Mouse (Mus musculus) duodenum, adult 2 months (tissue): ENCODE results near the gene Ctsr. TPM values are rescaled to one million over a fixed set of nuclear protein-coding genes. Genes with fewer than 3 reads are reported as not detected.

Experiments
- polyA plus RNA-seq: library from polyadenylated mRNA; depleted of rRNA; stranded (reverse); fragments of >200 nt; gene quantifications from 2 replicates; pipeline ENCODE4 v1.2.3, GENCODE M21; 2012; ENCODE audit warnings: low replicate concordance; rRNA removed

Gene Ctsr
- not detected in 2 replicates for polyA plus RNA-seq

GRCm38 (mm10) chr13:61164156-61164555 lies at the start of gene Ctsr:
Gene Ctsr (minus strand): TSS chr13:61164256.

GRCm38 (mm10) chr13:61203310-61203709 lies 39.3 kb upstream of the Ctsr start, which contains the start of gene Cts6:
Gene Cts6 (minus strand): TSS chr13:61203410.

Other genes with a start within 250 kb of the Ctsr start
- not detected in 2 replicates for gene Gm49393, start 228.7 kb downstream of the Ctsr start, polyA plus RNA-seq
- gene Gm49391, start 227.7 kb downstream of the Ctsr start, polyA plus RNA-seq = not detected in 2 replicates
- gene Ctla2a, start 227.6 kb downstream of the Ctsr start, polyA plus RNA-seq = 0.17 and 0.44 TPM in 2 replicates
- not detected in 2 replicates for gene Tpbpa, start 222.3 kb downstream of the Ctsr start, polyA plus RNA-seq
- not detected in 2 replicates for gene Ctsj, start 158.3 kb downstream of the Ctsr start, polyA plus RNA-seq
- gene Ctsq, start 123.6 kb downstream of the Ctsr start, polyA plus RNA-seq = not detected in 2 replicates
- not detected in 2 replicates for gene Cts6, start 39.2 kb upstream of the Ctsr start, polyA plus RNA-seq
- gene Cts8, start 91.1 kb upstream of the Ctsr start, polyA plus RNA-seq = not detected in 2 replicates
- gene Gm49398, start 124.6 kb upstream of the Ctsr start, polyA plus RNA-seq = not detected in 2 replicates
- not detected in 2 replicates for gene Cts7, start 193.9 kb upstream of the Ctsr start, polyA plus RNA-seq